Mouse (Mus musculus) bone marrow, adult 2 months (tissue): ENCODE measurements around the gene Itpk1. TPM values are rescaled to one million over a fixed set of nuclear protein-coding genes. Genes with fewer than 3 reads are reported as not detected.

ENCODE experiments used
- H3K27ac ChIP-seq: fragments of 200-500 bp; 2 replicates; pipeline ENCODE4 v1.5.1; 2012; ENCODE audit warnings: low read depth, mild to moderate bottlenecking, control low read depth, inconsistent platforms, low read length; ENCODE audit not compliant: control insufficient read depth, poor library complexity, insufficient read depth
- H3K4me1 ChIP-seq: fragments of 200-500 bp; 2 replicates; pipeline ENCODE4 v1.6.1; 2011; ENCODE audit warnings: low read length; ENCODE audit not compliant: control insufficient read depth, insufficient read depth
- H3K4me3 ChIP-seq: fragments of 200-500 bp; replicated peaks from 2 replicates; pipeline ENCODE3; 2011; ENCODE audit warnings: mild to moderate bottlenecking, low read depth, low read length, control low read depth; ENCODE audit not compliant: control insufficient read depth
- CTCF ChIP-seq: fragments of 200-500 bp; IDR thresholded peaks from 2 replicates; pipeline ENCODE4 v1.5.1; 2011; ENCODE audit warnings: low read length, control low read depth; ENCODE audit not compliant: control insufficient read depth, insufficient read depth
- POLR2A ChIP-seq: fragments of 200-500 bp; IDR thresholded peaks from 2 replicates; pipeline ENCODE4 v1.6.1; 2011; ENCODE audit warnings: low read depth, mild to moderate bottlenecking, control low read depth, low read length, borderline replicate concordance; ENCODE audit not compliant: control insufficient read depth
- WGBS: fragments of 180-500 bp; shearing (Covaris S2); methylation state at CpG from one replicate; pipeline ENCODE4 v1.1.7; 2018; 5-methylcytosine and 5-hydroxymethylcytosine counted together
- polyA plus RNA-seq: library from polyadenylated mRNA; stranded (reverse); fragments of >200 nt; gene quantifications from 2 replicates; pipeline ENCODE4 v1.2.4, GENCODE M21; 2011; ENCODE audit warnings: low replicate concordance; ENCODE audit not compliant: missing spikeins, insufficient read depth, insufficient read length

Itpk1 gene
- polyA plus RNA-seq, 1 experiment = 15.8 TPM

DNA sequence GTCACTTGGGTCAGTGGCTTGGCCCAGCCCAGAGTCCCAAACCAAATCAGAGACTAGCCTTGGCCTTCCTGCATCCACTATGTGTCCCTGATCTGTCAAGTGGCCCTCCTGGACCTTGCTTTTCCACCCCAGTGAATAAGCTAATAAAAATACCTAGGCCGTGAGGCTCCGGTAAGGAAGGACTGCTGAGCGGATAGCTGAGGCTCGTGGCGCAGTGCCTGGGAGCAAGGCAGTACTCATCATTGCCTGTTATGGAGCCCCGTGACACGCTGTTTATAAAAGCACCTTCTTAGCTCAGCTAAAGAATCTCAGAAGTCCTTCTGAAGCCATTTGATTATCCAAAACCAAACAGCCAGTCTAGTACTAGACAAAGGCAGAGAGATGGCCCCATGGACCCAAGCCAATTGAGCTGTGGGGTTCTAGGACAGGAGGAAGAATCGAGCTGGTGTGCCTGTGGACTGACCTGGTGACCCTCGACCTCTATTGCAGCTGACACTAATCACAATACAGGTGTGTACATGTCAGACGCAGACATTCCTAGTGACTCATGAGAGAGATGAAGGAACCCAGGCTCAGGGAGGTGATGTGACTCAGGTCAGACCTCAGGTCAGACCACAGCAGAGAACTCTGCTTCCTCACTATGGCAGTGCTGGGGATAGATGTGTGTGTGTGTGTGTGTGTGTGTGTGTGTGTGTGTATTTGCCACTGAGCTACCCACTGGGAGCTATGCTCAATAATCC, 127.9 kb downstream of the Itpk1 start:
- Histone ChIP-seq H3K4me3 (no peak overlapping the region), H3K27ac (no peak overlapping the region), H3K4me1 (no peaks in the 10 kb centered on the region)
- WGBS = 86% methylated on average over 10 of the region's 10 CpGs
- TF ChIP-seq CTCF (no peak), POLR2A (no peak)

DNA sequence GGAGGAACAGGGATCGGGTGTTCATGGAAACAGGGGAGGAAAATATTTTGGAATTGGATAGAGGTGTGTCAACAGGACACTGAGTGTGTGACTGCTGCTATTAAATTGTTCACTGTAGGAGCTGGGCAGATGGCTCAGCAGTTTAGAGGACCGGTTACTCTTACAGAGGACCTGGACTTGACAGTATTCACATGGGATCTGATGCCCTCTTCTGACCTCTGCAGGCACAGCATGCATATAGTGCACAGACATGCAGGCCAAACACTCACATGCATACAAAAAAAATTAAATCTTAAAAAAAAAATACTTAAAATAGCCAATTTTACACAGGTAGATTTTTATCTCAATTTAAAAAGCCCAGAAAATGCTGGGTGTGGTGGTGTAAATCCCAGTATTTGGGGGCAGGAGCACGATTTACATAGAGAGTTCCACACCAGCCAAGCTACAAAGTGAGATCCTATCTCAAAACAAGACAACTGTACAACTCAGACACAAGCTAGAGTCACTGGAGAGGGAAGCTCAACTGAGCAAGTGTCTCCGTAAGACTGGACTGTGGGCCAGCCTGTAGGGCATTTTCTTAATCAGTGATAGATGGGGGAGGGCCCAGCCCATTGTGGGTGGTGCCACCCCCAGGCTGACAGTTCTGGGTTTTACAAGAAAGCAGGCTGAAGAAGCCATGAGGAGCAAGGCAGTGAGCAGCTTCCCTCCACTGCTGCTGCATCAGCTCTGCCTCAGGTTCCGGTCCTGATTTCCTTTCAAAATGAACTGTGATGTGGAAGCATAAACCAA, 129.0 kb downstream of the Itpk1 start:
- H3K27ac ChIP-seq = no peak overlapping the region
- no peak overlapping the region for H3K4me3 ChIP-seq
- TF ChIP-seq POLR2A (no peak), CTCF (no peak)
- 78% methylated on average over 5 of the region's 5 CpGs for WGBS
- no peaks in the 10 kb centered on the region for H3K4me1 ChIP-seq

DNA sequence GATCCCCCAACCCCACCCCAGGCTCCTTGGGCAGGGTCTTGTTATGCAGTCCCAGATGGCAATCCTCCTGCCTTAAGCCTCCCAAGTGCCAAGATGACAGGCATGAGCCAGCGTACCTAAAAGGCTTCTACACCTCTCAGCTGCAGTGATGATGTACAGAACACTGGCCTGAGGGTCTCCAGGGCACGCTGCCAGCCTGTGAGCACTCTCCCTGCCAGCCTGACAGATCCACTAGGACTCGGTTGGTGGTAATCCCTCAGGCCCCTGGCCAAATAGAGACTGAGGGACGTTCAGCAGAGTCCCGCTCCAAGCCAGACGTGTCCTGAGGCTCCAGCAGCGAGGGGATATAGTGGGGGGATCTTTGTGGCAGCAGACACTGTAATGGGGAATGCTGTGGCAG, 131.7 kb downstream of the Itpk1 start:
- no peak overlapping the region for H3K27ac ChIP-seq
- 87% methylated on average over 7 of the region's 7 CpGs for WGBS
- TF ChIP-seq POLR2A (no peak), CTCF (no peak)
- no peaks in the 10 kb centered on the region for H3K4me1 ChIP-seq
- no peak overlapping the region for H3K4me3 ChIP-seq

DNA sequence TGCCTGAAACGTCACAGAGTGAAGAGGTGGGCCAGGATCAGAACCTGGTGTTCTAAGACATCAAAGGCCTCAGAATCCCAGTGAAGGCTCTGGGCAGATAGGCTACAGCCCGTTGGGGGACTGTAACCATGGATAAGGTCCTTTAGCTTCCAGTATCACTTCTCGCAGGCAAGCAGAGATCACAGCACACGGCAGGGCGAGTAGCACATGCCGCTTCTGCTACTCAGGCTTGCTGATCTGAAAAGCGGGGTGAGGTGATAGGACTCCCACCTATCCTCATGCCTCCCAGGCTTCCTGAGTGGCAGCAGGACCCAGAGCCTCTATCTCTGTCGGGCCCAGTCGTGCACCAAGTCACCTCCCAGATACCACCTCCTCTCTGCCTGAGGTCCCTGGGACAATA, 133.1 kb downstream of the Itpk1 start:
- no peak overlapping the region for H3K4me3 ChIP-seq
- WGBS = 82% methylated on average over 9 of the region's 9 CpGs
- H3K4me1 ChIP-seq = no peaks in the 10 kb centered on the region
- no peak for TF ChIP-seq CTCF
- no peak for TF ChIP-seq POLR2A
- H3K27ac ChIP-seq = no peak overlapping the region

DNA sequence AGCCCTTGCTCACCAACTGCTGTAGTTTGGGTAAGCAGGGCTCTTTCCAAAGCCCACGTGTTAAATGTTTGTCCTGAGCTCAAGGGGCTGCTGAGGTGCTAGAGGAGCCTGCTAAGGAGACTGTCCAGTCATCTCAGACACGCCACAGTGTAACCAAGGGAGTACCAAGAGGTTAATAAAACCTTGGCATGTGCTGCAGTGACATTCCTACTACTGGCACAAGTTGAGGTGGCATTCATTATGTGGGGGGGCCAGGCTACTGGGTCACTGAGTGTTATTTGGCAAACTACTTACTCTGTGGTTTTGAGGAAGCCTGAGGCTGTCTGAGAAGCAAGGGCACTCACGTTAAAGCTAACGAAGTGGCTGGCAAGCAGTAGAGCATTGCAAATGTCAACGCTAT, 134.0 kb downstream of the Itpk1 start:
- Histone ChIP-seq H3K4me1 (no peaks in the 10 kb centered on the region), H3K4me3 (no peak overlapping the region), H3K27ac (no peak overlapping the region)
- TF ChIP-seq POLR2A = no peak
- TF ChIP-seq CTCF = no peak
- WGBS = 33% methylated on average over 5 of the region's 5 CpGs

DNA sequence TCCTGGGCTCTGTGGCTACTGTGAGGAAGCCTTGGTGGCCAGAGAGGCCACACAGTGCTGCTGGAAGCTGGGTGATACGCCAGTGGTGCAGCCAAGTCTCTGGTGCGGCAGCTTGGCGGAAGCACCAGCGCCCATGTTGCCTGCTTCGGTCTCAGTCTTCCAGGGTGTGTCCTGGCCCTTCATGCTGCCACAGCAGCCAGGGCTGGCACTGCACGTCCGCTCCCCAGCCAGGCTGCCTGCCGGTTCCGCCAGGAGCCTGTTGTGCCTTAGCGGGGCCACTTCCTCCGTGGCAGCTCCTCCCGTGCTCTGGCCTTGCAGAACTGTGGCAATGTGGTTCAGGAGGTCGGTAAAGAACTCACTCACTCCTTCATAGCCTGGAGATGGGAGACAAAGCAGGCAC, 134.6 kb downstream of the Itpk1 start:
- Histone ChIP-seq H3K4me3 (no peak overlapping the region), H3K27ac (no peak overlapping the region), H3K4me1 (no peaks in the 10 kb centered on the region)
- WGBS = 65% methylated on average over 13 of the region's 13 CpGs
- TF ChIP-seq CTCF (no peak), POLR2A (no peak)

DNA sequence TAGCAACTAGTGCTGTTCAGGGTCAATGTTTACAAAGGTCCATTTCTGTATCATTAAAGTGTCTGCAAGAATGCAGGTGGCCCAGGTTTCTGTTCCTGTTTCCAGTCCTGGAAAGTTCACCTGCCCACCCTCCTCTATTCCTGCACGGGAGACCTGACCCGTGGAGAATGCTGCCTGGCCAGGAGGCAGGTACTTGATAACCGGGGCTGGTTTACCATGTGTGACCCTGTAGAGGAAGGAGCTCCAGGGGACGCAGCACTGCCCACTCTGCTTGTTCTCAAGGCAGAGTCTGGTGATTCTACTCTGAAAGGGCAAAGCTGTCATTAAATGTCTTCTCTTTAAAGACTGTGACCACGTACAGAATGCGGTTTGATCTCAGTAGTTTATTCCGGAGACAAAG, 136.5 kb downstream of the Itpk1 start:
- TF ChIP-seq CTCF (no peak), POLR2A (no peak)
- Histone ChIP-seq H3K4me3 (no peak overlapping the region), H3K27ac (no peak overlapping the region), H3K4me1 (no peaks in the 10 kb centered on the region)
- 73% methylated on average over 7 of the region's 7 CpGs for WGBS

DNA sequence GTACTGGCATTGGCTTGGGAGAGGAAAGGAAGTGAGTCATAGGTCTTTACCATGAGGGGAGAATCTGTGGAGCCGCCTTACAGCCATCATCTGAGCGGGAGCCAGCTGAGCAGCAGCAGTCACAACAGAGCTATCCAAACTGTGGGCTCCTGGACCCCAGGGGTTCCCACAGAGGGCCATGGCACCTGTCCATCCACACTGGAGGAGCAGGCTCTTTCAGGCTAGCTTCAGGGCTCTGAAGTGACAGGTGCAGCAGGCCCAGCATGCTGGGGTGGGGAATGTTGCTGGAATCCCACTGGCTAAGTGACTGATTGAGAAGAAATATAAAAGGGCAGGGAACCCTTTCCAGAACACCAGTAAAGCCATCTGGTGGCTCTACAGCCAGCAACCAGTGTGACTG, 137.8 kb downstream of the Itpk1 start:
- no peak for TF ChIP-seq POLR2A
- no peak for TF ChIP-seq CTCF
- no peaks in the 10 kb centered on the region for H3K4me1 ChIP-seq
- H3K27ac ChIP-seq = no peak overlapping the region
- WGBS = 42% methylated on average over 2 of the region's 2 CpGs
- H3K4me3 ChIP-seq = no peak overlapping the region
